Mouse (Mus musculus): ENCODE results near the gene Zfp683.

DNA sequence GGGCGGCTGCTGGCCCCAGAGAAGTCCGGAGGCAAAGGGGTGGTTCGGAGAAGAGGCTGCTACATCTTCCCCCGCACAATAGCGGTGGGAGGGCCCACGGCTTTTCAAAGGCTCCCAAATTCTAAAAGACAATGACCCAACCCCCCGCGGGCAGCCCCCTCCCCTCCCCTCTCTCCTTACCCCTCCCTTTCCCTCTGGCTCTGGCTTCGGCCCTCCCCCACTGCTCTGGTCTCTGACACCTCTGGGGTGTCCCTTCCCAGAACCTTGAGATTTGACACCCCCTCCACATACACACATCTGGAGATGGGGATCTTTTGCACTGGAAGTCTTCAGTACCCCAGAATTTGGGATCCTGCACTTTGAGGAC, 34.9 kb upstream of the Zfp683 start, which contains the start of gene Lin28a:
- no peak for TF ChIP-seq CTCF (IDR thresholded peaks at IDR 0.05; ENCODE audit: low read depth)
- no peak for TF ChIP-seq EP300 (IDR thresholded peaks at IDR 0.05; ENCODE audit: low read depth)

Data from heart, postnatal 0 days (tissue).